Comparison of ENCODE assay signal across 8 mouse cellular contexts in the genomic region with DNA sequence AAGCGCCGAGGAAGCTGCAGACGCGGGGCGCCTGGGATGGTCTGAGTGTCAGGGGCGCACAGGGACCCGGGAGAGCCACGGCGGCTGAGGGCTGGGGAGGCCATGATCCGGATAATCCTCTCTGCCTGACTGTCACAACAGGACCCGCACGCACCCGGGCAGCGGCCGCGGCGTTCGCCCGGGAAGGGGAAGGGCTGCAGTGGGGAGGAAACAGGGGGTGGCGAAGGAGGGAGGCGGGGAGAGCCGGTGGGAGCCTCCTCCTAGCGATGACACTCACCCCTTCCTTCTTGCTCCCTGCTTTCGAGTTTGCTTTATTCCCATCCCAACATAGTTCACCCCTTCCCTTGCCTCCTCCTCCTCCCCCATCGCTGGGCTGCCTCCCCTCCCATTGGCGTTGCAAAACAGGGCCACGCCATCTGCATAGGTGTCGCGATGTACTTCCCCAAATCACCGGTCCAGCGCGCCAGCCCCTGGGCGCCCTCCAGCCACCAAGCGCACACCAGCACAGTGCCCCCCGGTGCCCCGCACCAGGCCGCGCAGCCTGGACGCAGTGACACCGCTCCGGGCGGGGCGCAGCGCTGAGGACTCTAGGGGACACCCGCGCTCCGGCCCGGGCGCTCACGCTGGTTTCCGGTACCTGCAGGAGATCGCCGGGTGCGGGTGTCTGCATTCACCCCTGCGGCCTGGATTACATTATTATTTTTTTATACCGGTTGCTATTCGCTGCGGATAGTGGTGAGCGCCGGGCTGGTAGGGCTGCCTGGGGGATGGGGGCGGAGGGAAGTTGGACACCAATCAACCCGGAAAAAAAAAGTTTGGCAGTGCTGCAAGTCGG. TPM values are rescaled to one million over a fixed set of nuclear protein-coding genes. Genes with fewer than 3 reads are reported as not detected.
DNase-seq lines count a peak whose midpoint lies in the region; ATAC-seq and TF ChIP-seq lines count a peak whose summit lies in the region.

No protein-coding gene starts in this region.

- H3K36me3 ChIP-seq in heart, embryonic 14.5 days (ENCODE audit: control insufficient read depth, insufficient read depth, low read length), result no peaks in the 10 kb centered on the region
- H3K36me3 ChIP-seq in liver, embryonic 16.5 days (ENCODE audit: control insufficient read depth, insufficient read depth), result no peaks in the 10 kb centered on the region
- H3K36me3 ChIP-seq in neural tube, embryonic 11.5 days (ENCODE audit: control insufficient read depth, insufficient read depth, low read length), result no peaks in the 10 kb centered on the region
- H3K36me3 ChIP-seq in stomach, embryonic 15.5 days, result no peaks in the 10 kb centered on the region

- ATAC-seq in heart, embryonic 14.5 days (ENCODE audit: insufficient number of reproducible peaks, insufficient read depth, low FRiP score, low read depth), result peak; percentile 27
- ATAC-seq in liver, embryonic 16.5 days (ENCODE audit: low read depth), result peak; percentile 12; the same call in 1 of the 2 replicates
- ATAC-seq in neural tube, embryonic 11.5 days (ENCODE audit: insufficient read depth, low FRiP score, low TSS enrichment), result peak; percentile 21; the same call in 1 of the 2 replicates
- ATAC-seq in stomach, embryonic 15.5 days (ENCODE audit: insufficient read depth, low FRiP score, low read depth), result peak; percentile 20; the same call in 1 of the 2 replicates

- H3K4me1 ChIP-seq in embryonic fibroblast, embryonic 13.5 days (ENCODE audit: control insufficient read depth, insufficient read depth, low read length), result no peaks in the 10 kb centered on the region
- H3K4me1 ChIP-seq in heart, embryonic 14.5 days (ENCODE audit: control insufficient read depth in 2 of 2, insufficient read depth in 2 of 2, low read length in 2 of 2), result peaks cover 0 to 12% of the 10 kb centered on the region in 2 experiments; a peak in 2 of 4 replicates
- H3K4me1 ChIP-seq in liver, embryonic 16.5 days (ENCODE audit: control insufficient read depth, low read depth, low read length), result peaks cover 10% of the 10 kb centered on the region
- H3K4me1 ChIP-seq in neural tube, embryonic 11.5 days (ENCODE audit: control insufficient read depth, insufficient read depth, low read length), result peaks cover 14% of the 10 kb centered on the region
- H3K4me1 ChIP-seq in stomach, embryonic 15.5 days, result peaks cover 10% of the 10 kb centered on the region

- H3K27me3 ChIP-seq in heart, embryonic 14.5 days (ENCODE audit: control insufficient read depth, insufficient read depth, low read length), result no peaks in the 10 kb centered on the region
- peaks cover 23% of the 10 kb centered on the region for H3K27me3 ChIP-seq in liver, embryonic 16.5 days (ENCODE audit: control insufficient read depth, insufficient read depth, low read depth, low read length)
- peaks cover 34% of the 10 kb centered on the region for H3K27me3 ChIP-seq in neural tube, embryonic 11.5 days (ENCODE audit: control insufficient read depth, insufficient read depth, low read length)
- H3K27me3 ChIP-seq in stomach, embryonic 15.5 days (replicated peaks), result no peaks in the 10 kb centered on the region

- peak; percentile 79 for DNase-seq in 416B (ENCODE audit: low read depth)
- DNase-seq in adrenal gland, postnatal 25 days, result peak; percentile 69
- DNase-seq in kidney, postnatal 10 days, result peak; percentile 74
- peak; percentile 46 for DNase-seq in neural tube, embryonic 11.5 days (ENCODE audit: low spot score)

- no peak overlapping the region for H3K27ac ChIP-seq in embryonic fibroblast, embryonic 13.5 days (ENCODE audit: insufficient read depth, low read length)
- H3K27ac ChIP-seq in heart, embryonic 14.5 days (replicated peaks in 1 of 2; ENCODE audit: control insufficient read depth in 1 of 2, insufficient read depth in 1 of 2, low read depth in 2 of 2, low read length in 2 of 2), result peak overlapping the region in 1 of 2 experiments; percentile 98; a peak in 2 of 4 replicates
- peak overlapping the region; percentile 48 for H3K27ac ChIP-seq in liver, embryonic 16.5 days (ENCODE audit: low read length)
- no peak overlapping the region for H3K27ac ChIP-seq in neural tube, embryonic 11.5 days (ENCODE audit: low read depth, low read length)
- peak overlapping the region; percentile 97 for H3K27ac ChIP-seq in stomach, embryonic 15.5 days

- TF ChIP-seq POLR2A in embryonic fibroblast, embryonic 13.5 days (IDR thresholded peaks at IDR 0.05; ENCODE audit: low read depth, low read length), result 0 out of 2 replicates have a peak, but pooled peaks have one; percentile 25

- under 1% methylated on average over 59 of the region's 63 CpGs for WGBS in heart, embryonic 14.5 days
- under 1% methylated on average over 62 of the region's 63 CpGs for WGBS in liver, embryonic 16.5 days (ENCODE audit: insufficient replicate concordance)
- WGBS in neural tube, embryonic 11.5 days, result under 1% methylated on average over 60 of the region's 63 CpGs
- WGBS in stomach, embryonic 15.5 days, result 0% methylated on average over 59 of the region's 63 CpGs

- no peaks in the 10 kb centered on the region for H3K9me3 ChIP-seq in heart, embryonic 14.5 days (ENCODE audit: control insufficient read depth, low read length)
- H3K9me3 ChIP-seq in liver, embryonic 16.5 days (replicated peaks; ENCODE audit: control insufficient read depth, low read length), result no peaks in the 10 kb centered on the region
- H3K9me3 ChIP-seq in neural tube, embryonic 11.5 days (ENCODE audit: control insufficient read depth, low read length), result no peaks in the 10 kb centered on the region
- no peaks in the 10 kb centered on the region for H3K9me3 ChIP-seq in stomach, embryonic 15.5 days

- H3K9ac ChIP-seq in heart, embryonic 14.5 days (ENCODE audit: low read length), result peak overlapping the region; percentile 75
- peak overlapping the region; percentile 61 for H3K9ac ChIP-seq in liver, embryonic 16.5 days (ENCODE audit: low read depth, low read length)
- H3K9ac ChIP-seq in neural tube, embryonic 11.5 days (ENCODE audit: low read length), result peak overlapping the region; percentile 48
- H3K9ac ChIP-seq in stomach, embryonic 15.5 days, result peak overlapping the region; percentile 60

- peak overlapping the region; percentile 99 for H3K4me2 ChIP-seq in heart, embryonic 14.5 days (ENCODE audit: low read length)
- peak overlapping the region; percentile 98 for H3K4me2 ChIP-seq in liver, embryonic 16.5 days (ENCODE audit: low read depth, low read length)
- peak overlapping the region; percentile 100 for H3K4me2 ChIP-seq in neural tube, embryonic 11.5 days (ENCODE audit: low read depth)
- H3K4me2 ChIP-seq in stomach, embryonic 15.5 days, result peak overlapping the region; percentile 98

- no peak for TF ChIP-seq CTCF in embryonic fibroblast, embryonic 13.5 days (IDR thresholded peaks at IDR 0.05; ENCODE audit: borderline replicate concordance, insufficient read depth, low read length)

- H3K4me3 ChIP-seq in embryonic fibroblast, embryonic 13.5 days (ENCODE audit: insufficient read depth, low read length), result peak overlapping the region; percentile 71
- peak overlapping the region; percentile 63 to 66 for H3K4me3 ChIP-seq in heart, embryonic 14.5 days (ENCODE audit: control insufficient read depth in 1 of 2, insufficient read depth in 1 of 2, low read depth in 1 of 2, low read length in 2 of 2)
- peak overlapping the region; percentile 70 for H3K4me3 ChIP-seq in liver, embryonic 16.5 days (ENCODE audit: low read depth, low read length)
- peak overlapping the region; percentile 48 for H3K4me3 ChIP-seq in neural tube, embryonic 11.5 days (ENCODE audit: low read depth, low read length)
- H3K4me3 ChIP-seq in stomach, embryonic 15.5 days (replicated peaks), result peak overlapping the region; percentile 73

RNA-seq across cellular contexts. Expression of a gene that starts 1.7 kb away (rescaled TPM):
- total RNA-seq in adrenal gland, postnatal 25 days (2021), result 85.6 and 105 TPM in 2 replicates
- 48.0 and 84.6 TPM in 2 replicates for polyA plus RNA-seq in embryonic fibroblast, embryonic 13.5 days (2011; ENCODE audit: insufficient read length, low read depth, missing spikeins)
- 32.3 and 36.1 TPM in 2 replicates for polyA plus RNA-seq in heart, embryonic 14.5 days (2014; fragmentation: Nextera tagmentation; extraction: Ambion mirVana)
- 4.3 and 5.4 TPM in 2 replicates for polyA plus RNA-seq in liver, embryonic 16.5 days (2015; fragmentation: Nextera tagmentation; extraction: Ambion mirVana)
- 26.1 and 28.6 TPM in 2 replicates for polyA plus RNA-seq in neural tube, embryonic 11.5 days (2014; fragmentation: Nextera tagmentation; extraction: Ambion mirVana)
- polyA plus RNA-seq in stomach, embryonic 15.5 days (2015; fragmentation: Nextera tagmentation; extraction: Ambion mirVana), result 46.3 and 52.0 TPM in 2 replicates

Comparison
In these comparisons a context has a peak if more than half of its experiments do, and no peak if none do; other contexts are left out.
1. H3K27ac ChIP-seq: peak in liver, embryonic 16.5 days (single experiment) and stomach, embryonic 15.5 days (single experiment); none in embryonic fibroblast, embryonic 13.5 days (single experiment) and neural tube, embryonic 11.5 days (single experiment).
2. Peak in every context shown above with its lines, with median percentiles within 50 percentile points of each other: DNase-seq, H3K4me3 ChIP-seq, ATAC-seq, H3K4me2 ChIP-seq and H3K9ac ChIP-seq.